In the genomic region with DNA sequence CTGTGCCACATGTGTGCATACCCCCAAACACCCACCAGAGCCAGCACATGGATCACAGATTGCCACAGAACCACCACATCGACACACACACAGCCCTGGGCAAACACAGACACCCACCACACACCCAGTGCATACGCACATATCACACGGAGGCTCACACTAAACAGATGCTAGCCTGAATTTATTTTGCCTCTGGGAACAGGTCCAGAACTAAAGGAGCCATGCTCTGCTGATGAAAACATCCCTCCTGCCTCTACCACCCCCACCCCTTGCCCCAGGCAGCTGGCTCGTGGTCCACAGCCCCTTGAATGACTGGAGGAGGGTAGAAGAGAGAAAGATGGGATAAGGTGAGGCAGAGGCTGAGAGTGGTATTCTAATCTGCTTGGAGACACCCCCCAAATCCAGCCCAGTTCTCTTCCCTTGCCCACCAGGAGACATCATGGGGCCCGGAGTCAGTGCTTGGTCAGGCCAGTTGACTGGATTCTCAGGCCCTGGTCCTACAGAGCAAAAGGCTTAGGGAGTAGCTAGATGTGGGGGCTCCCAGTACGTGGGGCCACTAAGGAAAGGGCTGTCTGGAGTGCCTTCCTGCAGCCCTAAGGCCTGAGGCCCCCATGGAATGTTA, we compare ENCODE assay signal across 8 mouse cellular contexts. TPM values are rescaled to one million over a fixed set of nuclear protein-coding genes. Genes with fewer than 3 reads are reported as not detected.
A peak's percentile ranks its signal among the peaks of the same experiment; 100 is the strongest.
DNase-seq lines count a peak whose midpoint lies in the region; ATAC-seq lines count a peak whose summit lies in the region.

No protein-coding gene starts in this region.

- 51% methylated on average over 6 of the region's 6 CpGs for WGBS in heart, embryonic 12.5 days
- WGBS in forebrain, embryonic 15.5 days = 46% methylated on average over 6 of the region's 6 CpGs
- WGBS in liver, embryonic 11.5 days = 55% methylated on average over 6 of the region's 6 CpGs

- H3K4me3 ChIP-seq in heart, embryonic 12.5 days = peak overlapping the region; percentile 88
- H3K4me3 ChIP-seq in forebrain, embryonic 15.5 days = no peak overlapping the region
- H3K4me3 ChIP-seq in liver, embryonic 11.5 days (ENCODE audit: low read depth, low read length) = peak overlapping the region; percentile 86

- H3K9ac ChIP-seq in heart, embryonic 12.5 days = peak overlapping the region; percentile 51
- no peak overlapping the region; the same call in 1 of the 2 replicates for H3K9ac ChIP-seq in forebrain, embryonic 15.5 days (replicated peaks)
- no peak overlapping the region; the same call in 1 of the 2 replicates for H3K9ac ChIP-seq in liver, embryonic 11.5 days (ENCODE audit: low read depth, low read length)

- H3K27ac ChIP-seq in heart, embryonic 12.5 days (ENCODE audit: poor library complexity, severe bottlenecking) = peak overlapping the region; percentile 97
- peak overlapping the region; percentile 36 for H3K27ac ChIP-seq in forebrain, embryonic 15.5 days (replicated peaks)
- peak overlapping the region; percentile 62 for H3K27ac ChIP-seq in liver, embryonic 11.5 days (ENCODE audit: low read depth, low read length)

- peak overlapping the region; percentile 90 for H3K4me2 ChIP-seq in heart, embryonic 12.5 days
- H3K4me2 ChIP-seq in forebrain, embryonic 15.5 days (replicated peaks) = peak overlapping the region; percentile 4
- peak overlapping the region; percentile 95 for H3K4me2 ChIP-seq in liver, embryonic 11.5 days

- no peaks in the 10 kb centered on the region for H3K27me3 ChIP-seq in heart, embryonic 12.5 days (replicated peaks)
- no peaks in the 10 kb centered on the region for H3K27me3 ChIP-seq in forebrain, embryonic 15.5 days
- H3K27me3 ChIP-seq in liver, embryonic 11.5 days (replicated peaks; ENCODE audit: control insufficient read depth, insufficient read depth, low read length) = no peaks in the 10 kb centered on the region

- DNase-seq in heart, adult 9 months (ENCODE audit: low spot score in 2 of 2) = no peak
- DNase-seq in A20 (ENCODE audit: low read depth, low spot score) = peak; percentile 51
- no peak for DNase-seq in liver, embryonic 11.5 days (ENCODE audit: low spot score)
- DNase-seq in cerebellum, postnatal 4 days (ENCODE audit: low spot score in 2 of 2) = no peak
- no peak for DNase-seq in cerebellum, postnatal 10 days
- no peak for DNase-seq in testis, postnatal 14 days (ENCODE audit: low spot score)

- ATAC-seq in heart, embryonic 12.5 days (ENCODE audit: insufficient number of reproducible peaks, low FRiP score) = no peak
- no peak for ATAC-seq in forebrain, embryonic 15.5 days (replicated peaks)
- ATAC-seq in liver, embryonic 11.5 days (replicated peaks; ENCODE audit: low FRiP score) = no peak

- peaks cover 8% of the 10 kb centered on the region; the same call in 1 of the 2 replicates for H3K36me3 ChIP-seq in heart, embryonic 12.5 days
- H3K36me3 ChIP-seq in forebrain, embryonic 15.5 days = no peaks in the 10 kb centered on the region
- H3K36me3 ChIP-seq in liver, embryonic 11.5 days (ENCODE audit: control insufficient read depth, insufficient read depth, low read length) = no peaks in the 10 kb centered on the region

- H3K4me1 ChIP-seq in heart, embryonic 12.5 days (replicated peaks) = peaks cover 82% of the 10 kb centered on the region
- peaks cover 69% of the 10 kb centered on the region for H3K4me1 ChIP-seq in forebrain, embryonic 15.5 days
- peaks cover 76% of the 10 kb centered on the region for H3K4me1 ChIP-seq in liver, embryonic 11.5 days (replicated peaks; ENCODE audit: control insufficient read depth, insufficient read depth, low read length)

- no peaks in the 10 kb centered on the region for H3K9me3 ChIP-seq in heart, embryonic 12.5 days (replicated peaks)
- H3K9me3 ChIP-seq in forebrain, embryonic 15.5 days = no peaks in the 10 kb centered on the region
- H3K9me3 ChIP-seq in liver, embryonic 11.5 days (ENCODE audit: control insufficient read depth, low read length) = no peaks in the 10 kb centered on the region

RNA-seq across cellular contexts. Expression of a gene that starts 16.0 kb away (rescaled TPM):
- 27.4 and 27.8 TPM in 2 replicates for polyA plus RNA-seq in heart, embryonic 12.5 days (2016; fragmentation: Nextera tagmentation; extraction: Ambion mirVana)
- polyA plus RNA-seq in forebrain, embryonic 15.5 days (2015; fragmentation: Nextera tagmentation; extraction: Ambion mirVana) = 25.9 and 26.6 TPM in 2 replicates
- polyA plus RNA-seq in liver, embryonic 11.5 days (2014; fragmentation: Nextera tagmentation; extraction: Ambion mirVana) = 28.1 and 33.5 TPM in 2 replicates

RNA-seq across cellular contexts. Expression of a gene that starts 50.0 kb away (rescaled TPM):
- 52.9 and 55.0 TPM in 2 replicates for polyA plus RNA-seq in heart, embryonic 12.5 days (2016; fragmentation: Nextera tagmentation; extraction: Ambion mirVana)
- 64.9 and 66.6 TPM in 2 replicates for polyA plus RNA-seq in forebrain, embryonic 15.5 days (2015; fragmentation: Nextera tagmentation; extraction: Ambion mirVana)
- 55.0 and 62.1 TPM in 2 replicates for polyA plus RNA-seq in liver, embryonic 11.5 days (2014; fragmentation: Nextera tagmentation; extraction: Ambion mirVana)

Comparison
In these comparisons a context has a peak if more than half of its experiments do, and no peak if none do; other contexts are left out.
1. H3K27ac ChIP-seq: peak in every context shown above with its lines; median percentile 97 in heart, embryonic 12.5 days; 62 in liver, embryonic 11.5 days; 36 in forebrain, embryonic 15.5 days.
2. H3K4me2 ChIP-seq: peak in every context shown above with its lines; median percentile 95 in liver, embryonic 11.5 days; 90 in heart, embryonic 12.5 days; 4 in forebrain, embryonic 15.5 days.